Mouse (Mus musculus): ENCODE results near the gene Phf13.

- TF ChIP-seq POLR2A (IDR thresholded peaks at IDR 0.05; ENCODE audit: insufficient read depth, low read depth, low read length) (peak; percentile 95), CTCF (IDR thresholded peaks at IDR 0.05; ENCODE audit: insufficient read depth, low read depth, low read length) (no peak)
Observed at GRCm38 (mm10) chr4:152027524-152027923, 31.5 kb upstream of the Phf13 start, which contains the start of gene Zbtb48.
